Mouse (Mus musculus) G1E (cell line): Measurements from ENCODE around the gene Lrrc57. TPM values are rescaled to one million over a fixed set of nuclear protein-coding genes. Genes with fewer than 3 reads are reported as not detected.
A peak's percentile ranks its signal among the peaks of the same experiment; 100 is the strongest.

Experiments used
- ATAC-seq: 2 replicates; pipeline ENCODE4 v1.8.0; 2016; ENCODE audit warnings: mild to moderate bottlenecking; ENCODE audit not compliant: insufficient number of reproducible peaks, poor library complexity, low FRiP score, severe bottlenecking; ENCODE audit errors: extremely low read depth
- DNase-seq: peaks from one replicate; pipeline ENCODE4 v3.0.0; 2012; ENCODE audit warnings: low spot score
- H3K27me3 ChIP-seq: 2 replicates; pipeline ENCODE4 v1.6.1; 2012; ENCODE audit warnings: mild to moderate bottlenecking, low read length, inconsistent platforms; ENCODE audit not compliant: insufficient read depth
- H3K36me3 ChIP-seq: replicated peaks from 2 replicates; pipeline ENCODE3; 2012; ENCODE audit warnings: mild to moderate bottlenecking, inconsistent platforms
- H3K4me1 ChIP-seq: 2 replicates; pipeline ENCODE4 v1.6.1; 2012; ENCODE audit warnings: low read depth, low read length, inconsistent platforms, mixed read lengths; ENCODE audit not compliant: insufficient read depth
- H3K4me3 ChIP-seq: 2 replicates; pipeline ENCODE4 v1.5.1; 2012; ENCODE audit warnings: low read depth, mild to moderate bottlenecking, inconsistent platforms, low read length, moderate library complexity, mixed read lengths
- H3K9me3 ChIP-seq: replicated peaks from 2 replicates; pipeline ENCODE4 v1.6.1; 2012; ENCODE audit warnings: inconsistent platforms
- CTCF ChIP-seq: IDR thresholded peaks from 2 replicates; pipeline ENCODE4 v1.5.1; 2012; ENCODE audit warnings: low read depth, low read length, inconsistent platforms, mixed read lengths
- GATA1 ChIP-seq: IDR thresholded peaks from 2 replicates; pipeline ENCODE4 v1.6.1; 2012; ENCODE audit warnings: borderline replicate concordance, low read length, inconsistent platforms, mixed read lengths
- GATA2 ChIP-seq: IDR thresholded peaks from 2 replicates; pipeline ENCODE4 v1.6.1; 2012; ENCODE audit warnings: low read depth, low read length, inconsistent platforms, borderline replicate concordance
- POLR2AphosphoS5 ChIP-seq: IDR thresholded peaks from 2 replicates; pipeline ENCODE4 v1.6.1; 2012; ENCODE audit warnings: low read depth, low read length, inconsistent platforms; ENCODE audit not compliant: insufficient replicate concordance
- TAL1 ChIP-seq: conservative IDR thresholded peaks from 2 replicates; pipeline ENCODE4 v1.6.1; 2012; ENCODE audit warnings: low read depth, low read length, inconsistent platforms, mixed read lengths
- polyA plus RNA-seq: library from polyadenylated mRNA; stranded (reverse); fragments of >175 nt; gene quantifications from 2 replicates; pipeline ENCODE4 v1.2.3, GENCODE M21; 2012
- total RNA-seq, 2 experiments: library from RNA; stranded (forward) in 1 of 2; stranded (reverse) in 1 of 2; fragments of 200-1000 nt in 1 of 2; fragments of >200 nt in 1 of 2; fragmentation: Nextera tagmentation in 1 of 2; gene quantifications; 2 replicates each; pipeline ENCODE4 v1.2.3; 2014 to 2017

Lrrc57 gene
- total and polyA plus RNA-seq, 3 experiments = 3.0 to 35.8 (median 27.8) TPM

- ATAC-seq = no peak
- no peak for TF ChIP-seq CTCF
- TF ChIP-seq GATA2 = no peak
- no peak for TF ChIP-seq GATA1
- no peak for TF ChIP-seq POLR2AphosphoS5
- no peak for TF ChIP-seq TAL1
- H3K9me3 ChIP-seq = no peaks in the 10 kb centered on the region
- H3K4me3 ChIP-seq = no peak overlapping the region; the same call in 1 of the 2 replicates
- no peak for DNase-seq
- peaks cover 2% of the 10 kb centered on the region for H3K36me3 ChIP-seq
- H3K27me3 ChIP-seq = peaks cover 8% of the 10 kb centered on the region
- H3K4me1 ChIP-seq = peaks cover 51% of the 10 kb centered on the region
Measured at GRCm38 (mm10) chr2:120630246-120630645, 20.9 kb upstream of the Lrrc57 start.

GRCm38 (mm10) chr2:120628886-120629735, 19.8 kb upstream of the Lrrc57 start, which contains the start of gene Stard9:
Stard9 (plus strand) TSS chr2:120629121.
- peak within 1 kb of the TSS; percentile 74 for H3K4me3 ChIP-seq
- H3K9me3 ChIP-seq = no peaks in the 10 kb centered on the region
- peaks cover 50% of the 10 kb centered on the region for H3K4me1 ChIP-seq
- no peaks in the 10 kb centered on the region for H3K36me3 ChIP-seq
- TF ChIP-seq POLR2AphosphoS5 (no peak), CTCF (no peak), TAL1 (no peak), GATA1 (no peak), GATA2 (no peak)
- ATAC-seq = peak; percentile 89
- H3K27me3 ChIP-seq = peaks cover 4% of the 10 kb centered on the region
- DNase-seq = peak; percentile 88

DNA sequence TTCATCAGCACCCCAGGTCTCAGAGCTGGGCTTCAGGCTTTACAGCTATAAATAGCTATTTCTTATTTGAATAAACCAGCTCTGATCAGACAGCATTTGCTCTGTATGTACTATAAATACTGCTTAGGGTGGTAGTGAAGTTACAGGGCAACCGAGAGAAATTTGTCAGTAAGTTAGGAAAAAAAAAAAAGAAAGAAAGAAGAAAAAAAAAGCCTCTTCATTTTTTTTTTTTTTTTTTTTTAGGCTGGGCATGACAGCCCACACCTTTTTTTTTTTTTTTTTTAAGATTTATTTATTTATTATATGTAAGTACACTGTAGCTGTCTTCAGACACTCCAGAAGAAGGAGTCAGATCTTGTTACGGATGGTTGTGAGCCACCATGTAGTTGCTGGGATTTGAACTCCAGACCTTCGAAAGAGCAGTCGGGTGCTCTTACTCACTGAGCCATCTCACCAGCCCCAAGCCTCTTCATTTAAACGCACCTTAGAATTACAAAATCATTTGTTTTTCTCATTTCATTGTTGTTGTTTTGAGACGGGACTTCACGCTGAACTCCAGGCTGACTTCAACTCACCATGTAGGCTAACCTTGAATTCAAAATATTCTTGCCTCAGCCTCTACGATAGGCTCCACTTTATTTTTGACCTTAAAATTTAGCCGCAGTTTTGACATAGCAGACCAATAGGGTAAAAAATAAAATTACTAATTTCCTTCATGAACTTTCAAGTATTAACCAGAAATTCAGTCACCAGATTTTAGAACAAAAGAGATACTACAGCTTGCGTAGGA, 19.0 kb upstream of the Lrrc57 start:
- Histone ChIP-seq H3K9me3 (no peaks in the 10 kb centered on the region), H3K36me3 (no peaks in the 10 kb centered on the region), H3K4me1 (peaks cover 47% of the 10 kb centered on the region), H3K27me3 (peaks cover 4% of the 10 kb centered on the region), H3K4me3 (peak overlapping the region; percentile 74; the same call in 1 of the 2 replicates)
- no peak for ATAC-seq
- DNase-seq = no peak
- TF ChIP-seq GATA1 (no peak), GATA2 (no peak), CTCF (no peak), TAL1 (no peak), POLR2AphosphoS5 (no peak)

GRCm38 (mm10) chr2:120622920-120623319, 13.6 kb upstream of the Lrrc57 start:
- no peaks in the 10 kb centered on the region for H3K27me3 ChIP-seq
- no peaks in the 10 kb centered on the region for H3K9me3 ChIP-seq
- H3K36me3 ChIP-seq = peaks cover 23% of the 10 kb centered on the region
- ATAC-seq (no peak), DNase-seq (no peak)
- H3K4me1 ChIP-seq = peaks cover 5% of the 10 kb centered on the region; the same call in 1 of the 2 replicates
- TF ChIP-seq GATA1 (no peak), CTCF (no peak), TAL1 (no peak), GATA2 (no peak), POLR2AphosphoS5 (no peak)
- H3K4me3 ChIP-seq = no peak overlapping the region

DNA sequence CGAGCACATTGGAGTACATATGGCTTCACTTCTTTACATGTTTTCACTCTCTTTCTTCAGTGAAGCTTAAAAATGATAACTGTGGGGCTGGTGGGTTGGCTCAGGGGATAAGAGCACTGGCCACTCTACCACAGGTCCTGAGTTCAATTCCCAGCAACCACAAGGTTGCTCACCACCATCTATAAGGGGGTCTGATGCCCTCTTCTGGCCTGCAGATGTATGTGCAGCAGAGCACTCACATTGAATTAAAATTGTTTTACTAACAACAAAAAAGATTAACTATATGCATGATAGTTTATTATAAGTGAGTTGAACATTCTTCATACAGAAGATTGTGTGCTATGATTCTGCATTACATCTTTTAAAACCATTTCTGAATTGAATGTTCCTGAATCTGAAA, 10.2 kb upstream of the Lrrc57 start:
- no peaks in the 10 kb centered on the region for H3K27me3 ChIP-seq
- no peaks in the 10 kb centered on the region; the same call in 1 of the 2 replicates for H3K4me1 ChIP-seq
- no peak overlapping the region for H3K4me3 ChIP-seq
- H3K9me3 ChIP-seq = no peaks in the 10 kb centered on the region
- peaks cover 49% of the 10 kb centered on the region for H3K36me3 ChIP-seq
- DNase-seq (no peak), ATAC-seq (no peak)
- TF ChIP-seq GATA1 (no peak), POLR2AphosphoS5 (no peak), CTCF (no peak), TAL1 (no peak), GATA2 (no peak)

DNA sequence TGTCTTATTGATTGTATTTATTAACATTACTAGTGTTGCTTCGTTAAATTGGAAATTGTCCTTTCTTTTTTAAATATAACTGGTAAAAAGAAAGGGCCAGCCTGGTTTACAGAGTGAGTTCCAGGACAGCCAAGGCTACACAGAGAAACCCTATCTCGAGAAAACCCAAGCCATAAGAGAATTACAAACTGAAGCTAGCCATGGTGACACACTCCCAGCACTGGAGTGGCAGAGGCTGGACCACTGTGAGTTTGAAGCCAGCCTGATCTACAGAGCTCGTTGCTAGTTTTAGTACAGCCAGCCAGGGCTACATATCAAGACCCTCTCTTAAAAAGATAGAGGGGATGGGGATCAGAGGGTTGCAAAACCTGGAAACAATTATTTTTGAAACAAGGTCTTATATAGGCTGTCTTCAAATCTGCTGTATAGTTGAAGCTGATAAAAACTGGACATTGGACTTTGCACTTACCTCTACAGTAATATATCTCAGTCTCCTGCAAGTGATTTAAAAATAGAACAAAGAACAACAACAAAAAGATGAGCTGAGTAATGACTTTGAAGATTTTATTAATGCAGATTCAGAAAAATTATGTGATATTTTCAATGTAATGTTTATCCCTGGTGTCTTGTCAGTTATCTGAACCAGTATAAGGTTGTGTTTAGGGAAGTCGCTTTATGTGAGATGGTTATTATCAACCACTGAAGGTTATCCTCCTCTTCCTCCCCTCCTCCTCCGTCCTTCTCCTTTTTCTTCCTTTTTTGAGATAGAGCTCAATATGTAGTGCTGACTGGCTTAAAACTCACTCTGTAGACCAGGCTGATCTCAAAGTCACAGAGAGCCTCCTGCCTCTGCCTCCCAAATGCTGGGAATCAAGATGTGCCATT, 7.2 kb upstream of the Lrrc57 start:
- Histone ChIP-seq H3K4me3 (no peak overlapping the region), H3K9me3 (no peaks in the 10 kb centered on the region), H3K36me3 (peaks cover 74% of the 10 kb centered on the region), H3K27me3 (no peaks in the 10 kb centered on the region), H3K4me1 (no peaks in the 10 kb centered on the region; the same call in 1 of the 2 replicates)
- no peak for ATAC-seq
- no peak for DNase-seq
- TF ChIP-seq CTCF = no peak
- TF ChIP-seq POLR2AphosphoS5 = no peak
- no peak for TF ChIP-seq GATA1
- TF ChIP-seq TAL1 = no peak
- TF ChIP-seq GATA2 = no peak
